Mouse (Mus musculus) gastrocnemius, postnatal 25 days (tissue): Measurements from ENCODE around the gene Zfp352. TPM values are rescaled to one million over a fixed set of nuclear protein-coding genes. Genes with fewer than 3 reads are reported as not detected.
"Not testable (repeated sequence)": the region's sequence is repeated elsewhere in the genome, so short reads cannot be mapped to it uniquely, and the experiment has no call there.

Experiments used
- DNase-seq: peaks from one replicate; pipeline ENCODE4 v3.0.0; 2022
- long read RNA-seq, 2 experiments: library from polyadenylated mRNA; stranded (forward); transcript quantifications; one replicate each; pipeline ENCODE4 v2.0.0; 2021
- total RNA-seq, 2 experiments: library from RNA; stranded (reverse); gene quantifications; 1 replicate in 1 of 2; 2 replicates in 1 of 2; pipeline ENCODE4 v1.2.3; 2021

The Zfp352 gene
- not detected for total RNA-seq
- long read RNA-seq, experiment 1, result 0 reads
- long read RNA-seq, experiment 2, result 0 reads

- no peak for DNase-seq
These were observed at the start of gene Zfp352 for GRCm38 (mm10) chr4:90218520-90218919. Gene Zfp352 (plus strand): TSS chr4:90218820.

- DNase-seq, result no peak
These were observed 47.6 kb upstream of the Zfp352 start for GRCm38 (mm10) chr4:90170890-90171483.

GRCm38 (mm10) chr4:90174036-90174435 lies 44.6 kb upstream of the Zfp352 start:
- no peak for DNase-seq

- no peak for DNase-seq
These were observed 15.2 kb upstream of the Zfp352 start for GRCm38 (mm10) chr4:90203421-90203820.

GRCm38 (mm10) chr4:90211475-90211874 lies 7.1 kb upstream of the Zfp352 start:
- DNase-seq, result no peak

- DNase-seq, result no peak
These were observed 6.5 kb upstream of the Zfp352 start for GRCm38 (mm10) chr4:90212076-90212475.

GRCm38 (mm10) chr4:90235646-90236045 lies 17.0 kb downstream of the Zfp352 start:
- not testable (repeated sequence) for DNase-seq

- no peak for DNase-seq
These were observed 51.2 kb downstream of the Zfp352 start for GRCm38 (mm10) chr4:90269781-90270180.
